ENCODE assay signal across 13 mouse cellular contexts in the genomic region with DNA sequence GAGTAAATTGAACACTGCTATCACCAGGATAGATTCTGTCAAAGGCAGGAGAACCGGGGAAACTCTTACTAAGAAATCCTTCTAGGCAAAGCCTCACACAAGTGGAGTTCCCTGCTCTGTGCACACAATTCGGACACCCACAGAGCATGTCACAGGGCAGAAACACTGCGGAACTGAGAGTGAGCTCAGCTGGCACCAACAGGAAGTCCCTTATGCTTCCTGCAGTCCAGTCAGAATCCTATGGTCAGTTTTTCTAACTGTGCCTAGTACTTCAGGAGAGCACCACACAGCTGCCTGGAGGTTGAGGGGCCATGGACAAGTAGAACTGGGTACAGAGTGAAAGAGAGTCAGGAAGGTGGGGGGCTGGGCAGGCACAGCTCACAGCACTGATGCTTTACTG. TPM values are rescaled to one million over a fixed set of nuclear protein-coding genes. Genes with fewer than 3 reads are reported as not detected.
A peak's percentile ranks its signal among the peaks of the same experiment; 100 is the strongest.
DNase-seq lines count a peak whose midpoint lies in the region; ATAC-seq and TF ChIP-seq lines count a peak whose summit lies in the region.
"Had no signal": no experiment of that assay in that cellular context is flagged by ENCODE, and none has a peak within 500 bp of the region (broad histone marks: within the 10 kb centered on the region; RNA-seq: fewer than 3 reads in every experiment).

No protein-coding gene starts in this region.

- no peaks in the 10 kb centered on the region for H3K27me3 ChIP-seq in heart, embryonic 10.5 days (ENCODE audit: insufficient read depth, poor library complexity, severe bottlenecking)
- no peaks in the 10 kb centered on the region for H3K27me3 ChIP-seq in lung, postnatal 0 days (replicated peaks; ENCODE audit: insufficient read depth, low read length)

- H3K4me1 ChIP-seq in heart, embryonic 10.5 days = peaks cover 98% of the 10 kb centered on the region
- H3K4me1 ChIP-seq in lung, postnatal 0 days (ENCODE audit: insufficient read depth, low read depth, low read length) = peaks cover 34% of the 10 kb centered on the region; the same call in 1 of the 2 replicates

- intact Hi-C loops in heart, postnatal 25 days (cut with DNase I) = no loop called here

- TF ChIP-seq CTCF in lung, postnatal 0 days (IDR thresholded peaks at IDR 0.05) = no peak

- H3K4me2 ChIP-seq in lung, postnatal 0 days (replicated peaks; ENCODE audit: low read depth, low read length) = no peak overlapping the region

- ATAC-seq in lung, postnatal 0 days = 0 out of 2 replicates have a peak, but pooled peaks have one; percentile 32
- peak; percentile 49 for ATAC-seq in common myeloid progenitor, adult 5-6 weeks (replicated peaks; ENCODE audit: low read depth, poor library complexity, severe bottlenecking)

- whole genome bisulfite sequencing in heart, embryonic 10.5 days = 65% methylated on average over 3 of the region's 3 CpGs
- 50% methylated on average over 3 of the region's 3 CpGs for WGBS in lung, postnatal 0 days

- H3K9ac ChIP-seq in lung, postnatal 0 days (replicated peaks; ENCODE audit: low read depth) = no peak overlapping the region

- H3K4me3 ChIP-seq in heart, embryonic 10.5 days = no peak overlapping the region
- H3K4me3 ChIP-seq in lung, postnatal 0 days (ENCODE audit: low read depth, low read length) = no peak overlapping the region

- no peak for DNase-seq in heart, embryonic 10.5 days (ENCODE audit: low spot score)
- no peak for DNase-seq in heart, postnatal 25 days (ENCODE audit: low spot score)
- no peak for DNase-seq in lung, postnatal 0 days (ENCODE audit: low spot score)
- DNase-seq in lung, postnatal 14 days = no peak
- DNase-seq in monocyte, adult 2 months (ENCODE audit: low read depth in 1 of 2, low spot score in 2 of 2) = peak; percentile 9 to 15
- no peak for DNase-seq in cerebellum, adult 9-10 months
- DNase-seq in adipocyte (ENCODE audit: low spot score) = no peak
- DNase-seq: adrenal gland, postnatal 36 days; cerebellum, postnatal 14 days; gastrocnemius, postnatal 14 days; kidney, adult 18-20 months; liver had no signal

- H3K27ac ChIP-seq in heart, embryonic 10.5 days = peak overlapping the region; percentile 76
- no peak overlapping the region for H3K27ac ChIP-seq in lung, postnatal 0 days (ENCODE audit: low read length)

- no peaks in the 10 kb centered on the region; the same call in 1 of the 2 replicates for H3K36me3 ChIP-seq in heart, embryonic 10.5 days
- no peaks in the 10 kb centered on the region for H3K36me3 ChIP-seq in lung, postnatal 0 days (ENCODE audit: insufficient read depth, low read length)

- H3K9me3 ChIP-seq in heart, embryonic 10.5 days = no peaks in the 10 kb centered on the region
- no peaks in the 10 kb centered on the region for H3K9me3 ChIP-seq in lung, postnatal 0 days (ENCODE audit: low read length)

- TF ChIP-seq EP300 in lung, postnatal 0 days (IDR thresholded peaks at IDR 0.05) = no peak

RNA-seq across cellular contexts. Expression of gene Sipa1l2, which starts 41.7 kb away (rescaled TPM):
- 24.9 and 32.6 TPM in 2 replicates for polyA plus RNA-seq in heart, embryonic 10.5 days (2016; fragmentation: Nextera tagmentation; extraction: Ambion mirVana)
- 10 to 100 TPM; 43.7 to 44.8 TPM for total RNA-seq in heart, postnatal 25 days (2021)
- polyA plus RNA-seq in lung, postnatal 0 days (2015; fragmentation: Nextera tagmentation; extraction: Ambion mirVana) = 9.4 and 11.1 TPM in 2 replicates
- total RNA-seq in common myeloid progenitor, adult 5-6 weeks (2017) = 0.53 and 1.1 TPM in 2 replicates

Comparison
In these comparisons a context has a peak if more than half of its experiments do, and no peak if none do; other contexts are left out.
1. DNase-seq: peak in monocyte, adult 2 months (2 of 2); none in heart, embryonic 10.5 days (single experiment), heart, postnatal 25 days (single experiment), lung, postnatal 0 days (single experiment), lung, postnatal 14 days (single experiment), cerebellum, adult 9-10 months (single experiment) and adipocyte (single experiment).
2. RNA of gene Sipa1l2, which starts 41.7 kb away (total RNA-seq): 43.7 to 44.8 TPM in heart, postnatal 25 days; 0.53 to 1.1 TPM in common myeloid progenitor, adult 5-6 weeks; every median in the first group is over 10 times any median in the second.